Mouse (Mus musculus) yolk sac, embryonic 10.5 days (tissue): ENCODE results near the gene Glrx5.

Experiments used
- DNase-seq: peaks from one replicate; pipeline ENCODE4 v3.0.0-alpha.2; 2017; ENCODE audit warnings: low spot score

Gene Glrx5

DNA sequence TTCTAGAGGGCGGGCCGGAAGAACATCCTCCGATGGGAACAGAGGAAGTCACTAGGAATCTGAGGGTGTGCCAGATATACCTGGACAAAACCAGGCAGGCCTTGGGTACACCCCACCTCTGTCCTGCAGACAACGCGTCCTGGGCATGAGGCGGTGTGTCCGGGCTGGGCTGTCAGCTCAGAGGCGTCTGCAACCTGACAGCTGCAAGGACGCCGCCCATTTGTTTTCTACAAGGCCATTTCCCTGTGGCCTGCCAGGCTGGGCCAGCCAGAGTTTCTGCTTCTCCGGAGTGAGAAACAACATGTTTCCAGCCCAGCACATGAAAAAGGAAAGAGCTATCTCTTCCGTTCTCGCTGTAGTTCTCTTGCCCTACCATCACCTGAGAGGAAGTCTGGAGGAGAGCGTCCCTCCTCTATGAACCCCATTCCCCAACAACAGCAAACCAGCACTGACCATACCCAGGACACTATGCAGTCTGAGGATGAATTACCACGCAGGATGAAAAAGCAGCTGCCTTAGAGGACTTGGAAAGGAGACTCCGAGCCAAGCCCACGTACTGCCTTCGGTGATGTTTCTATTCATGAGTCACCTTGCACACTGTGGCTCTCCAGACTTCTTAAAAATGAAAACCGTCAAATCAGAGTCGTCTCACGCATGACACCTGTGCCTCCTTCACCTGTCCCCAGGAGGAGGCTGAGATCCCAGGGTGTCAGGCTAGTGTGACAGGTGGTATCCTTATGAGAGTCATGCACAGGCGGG lies 27.4 kb upstream of the Glrx5 start:
- DNase-seq: no peak

DNA sequence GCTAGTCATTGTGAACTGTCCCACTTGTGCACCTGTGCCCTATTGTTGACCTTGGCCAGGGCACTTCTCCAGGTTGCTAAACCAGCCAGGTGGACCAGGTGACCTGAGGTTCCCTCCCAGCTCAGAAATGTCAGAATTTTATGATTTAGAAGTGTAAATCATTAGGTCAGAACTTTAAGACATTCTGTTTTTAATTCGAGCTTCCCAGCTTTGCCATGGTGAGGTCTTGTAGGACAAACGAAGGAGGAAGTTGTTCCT lies 26.8 kb upstream of the Glrx5 start:
- DNase-seq: no peak

DNA sequence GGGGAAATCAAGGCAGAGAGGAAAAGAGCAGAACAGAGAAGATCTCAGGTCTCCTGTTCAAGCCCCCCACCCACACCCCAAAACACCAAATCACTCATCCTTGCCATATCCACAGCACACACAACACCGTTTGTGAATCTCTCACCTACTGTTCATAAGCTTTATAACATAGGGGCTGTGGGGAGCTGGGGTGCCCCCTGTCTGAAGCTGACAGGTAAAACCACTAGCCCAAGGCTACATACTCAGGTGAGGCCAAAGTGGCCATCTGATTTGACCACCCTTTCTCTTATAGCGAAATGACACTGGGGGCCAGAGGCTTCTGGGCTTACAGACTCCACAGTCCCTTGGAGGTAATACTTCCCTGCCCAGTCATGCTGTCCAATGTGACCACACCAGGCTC lies 24.3 kb upstream of the Glrx5 start:
- no peak for DNase-seq

DNA sequence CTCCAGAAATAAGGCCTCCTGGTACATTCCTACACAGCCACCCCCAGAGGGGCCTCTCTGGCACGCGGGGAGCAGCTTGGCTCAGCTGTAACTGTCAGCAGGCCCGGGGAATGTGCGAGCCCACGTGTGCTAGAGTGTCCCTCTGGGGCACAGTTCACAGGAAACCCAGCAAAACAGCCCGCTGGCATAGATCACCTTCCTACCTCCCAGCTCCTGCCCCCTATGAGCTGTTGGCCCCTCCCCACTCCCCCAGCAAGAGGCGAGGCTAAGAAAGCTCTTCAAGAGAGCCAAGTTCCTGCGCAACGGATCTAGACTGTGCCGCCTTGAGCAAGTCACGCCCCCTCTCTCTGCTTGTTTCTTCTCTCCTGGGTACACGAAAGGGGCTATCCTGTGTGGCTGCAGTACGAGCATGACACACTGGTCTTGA lies 23.7 kb upstream of the Glrx5 start:
- no peak for DNase-seq

DNA sequence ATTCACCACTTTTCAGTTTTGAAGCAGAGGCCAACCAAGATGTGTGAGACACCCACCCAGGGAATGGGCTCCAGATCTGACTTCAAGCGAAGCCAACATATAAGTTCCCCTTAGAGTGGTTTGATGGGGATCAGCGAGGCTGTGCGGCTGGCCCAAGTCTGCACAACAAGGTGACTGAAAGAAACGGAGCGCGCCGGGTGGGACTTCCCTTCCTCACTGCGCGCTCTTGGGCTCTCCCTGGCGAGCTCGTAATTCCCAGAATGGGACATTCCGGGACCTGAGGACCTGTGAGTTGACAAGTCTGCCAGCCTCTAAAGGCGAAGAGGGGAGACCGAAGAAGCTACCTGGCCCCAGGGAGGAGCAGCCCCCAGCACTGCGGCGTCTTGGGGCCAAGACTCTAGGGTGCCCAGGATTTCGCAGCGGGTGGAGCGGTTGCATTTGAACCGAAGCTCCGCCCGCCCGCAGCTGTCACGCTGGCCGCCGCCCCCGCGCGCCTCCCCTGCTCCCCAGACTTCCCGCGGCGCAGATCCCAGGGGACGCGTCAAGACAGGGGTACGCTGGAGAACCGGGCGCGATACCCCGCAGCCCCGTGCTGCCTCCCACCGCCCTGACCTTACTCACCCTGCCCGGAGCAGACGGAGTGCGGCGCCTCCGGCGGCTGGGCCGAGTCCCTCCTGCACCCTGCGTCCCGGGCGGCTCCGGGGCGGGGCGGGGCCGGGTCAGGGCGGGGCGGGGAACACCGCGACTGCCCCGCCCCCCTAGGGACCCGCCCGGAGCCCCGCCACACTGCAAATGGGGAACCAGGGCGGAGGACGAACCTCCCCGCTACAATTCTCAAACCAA lies 22.9 kb upstream of the Glrx5 start, which contains the start of gene Syne3:
Gene Syne3, minus strand, starts transcription at position 440 of the 843 bp plus-strand sequence.
- DNase-seq: peak; percentile 78

DNA sequence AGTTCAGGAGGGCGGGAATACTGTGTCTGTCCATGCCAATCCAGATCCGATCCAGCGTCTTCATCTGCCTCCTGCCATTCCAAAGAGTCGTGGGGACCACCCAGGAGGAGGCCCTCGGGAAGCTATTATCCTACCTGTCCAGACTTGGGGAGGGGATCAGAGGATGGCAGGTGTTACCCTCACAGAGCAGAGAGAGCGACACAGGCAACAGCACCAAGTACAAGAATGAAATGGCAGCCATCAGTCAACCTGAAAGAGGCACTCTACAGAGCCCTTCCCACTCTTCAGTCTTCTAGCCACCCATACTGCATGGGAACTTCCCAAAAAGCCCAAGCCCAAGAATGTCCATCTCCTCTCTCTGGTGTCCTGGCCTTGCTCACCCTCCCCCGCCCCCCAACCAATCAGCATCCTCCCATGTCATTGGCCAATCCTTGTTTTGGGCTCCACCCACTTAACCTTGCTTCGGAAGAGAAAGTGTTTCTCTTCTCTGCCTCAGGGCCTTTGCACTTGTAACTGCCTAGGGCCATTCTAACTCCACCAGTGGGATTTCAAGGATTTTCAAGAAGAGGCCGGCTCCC lies 22.2 kb upstream of the Glrx5 start:
- no peak for DNase-seq

DNA sequence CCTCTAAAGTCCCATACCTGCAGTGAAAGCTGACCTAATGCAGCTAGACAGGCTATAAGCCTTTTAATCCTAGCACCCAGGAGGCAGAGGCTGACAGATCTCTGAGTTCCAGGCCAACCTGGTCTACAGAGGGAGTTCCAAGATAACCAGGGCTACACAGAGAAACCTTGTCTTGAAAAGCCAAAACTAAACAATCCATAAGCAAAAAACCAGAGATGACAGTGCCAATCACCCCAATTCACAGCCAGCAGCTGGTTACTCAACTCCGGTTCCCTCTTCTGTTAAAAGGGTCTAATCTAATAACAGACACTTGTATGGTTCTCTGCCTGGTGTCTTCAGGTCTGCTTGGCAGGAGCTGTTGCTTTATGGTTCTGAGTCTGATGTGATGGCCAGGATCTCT lies 20.9 kb upstream of the Glrx5 start:
- no peak for DNase-seq

DNA sequence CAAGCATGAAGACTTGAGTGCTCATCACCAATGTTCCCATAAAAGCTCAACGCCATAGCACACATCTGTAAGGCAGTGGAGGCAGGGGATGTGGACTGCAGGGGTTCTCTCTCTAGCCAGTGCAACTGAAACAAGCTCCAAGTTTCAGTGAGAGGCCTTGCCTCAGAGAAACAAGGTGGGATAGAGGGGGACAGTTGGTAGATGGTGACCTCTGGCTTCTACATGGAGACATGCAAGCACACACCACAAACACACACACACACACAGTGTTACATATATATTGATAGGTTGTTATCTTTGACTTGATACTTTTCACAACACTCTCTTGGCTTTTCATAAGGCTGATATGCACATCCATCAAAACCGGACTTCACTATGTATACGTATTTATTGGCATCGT lies 20.2 kb upstream of the Glrx5 start:
- no peak for DNase-seq

DNA sequence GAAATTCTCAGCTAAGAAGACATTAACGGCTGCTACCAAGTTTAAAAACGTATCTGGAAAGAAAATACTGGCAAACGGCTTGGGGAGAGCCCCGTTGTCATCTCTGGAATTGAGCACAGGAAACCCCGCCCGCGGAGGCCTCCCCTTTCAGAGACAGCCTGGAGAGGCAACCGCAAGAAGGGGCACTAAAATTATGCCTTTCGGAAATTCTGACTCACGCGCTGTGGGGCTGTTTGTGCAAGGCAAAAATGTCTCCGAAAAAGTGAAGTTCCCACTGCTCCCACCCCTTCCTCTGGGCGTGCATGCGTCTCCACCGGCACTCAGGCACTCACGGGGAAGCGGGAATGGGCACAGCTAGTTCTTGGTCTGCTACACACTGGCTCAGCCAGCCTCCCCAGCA lies 19.4 kb upstream of the Glrx5 start:
- DNase-seq: no peak

DNA sequence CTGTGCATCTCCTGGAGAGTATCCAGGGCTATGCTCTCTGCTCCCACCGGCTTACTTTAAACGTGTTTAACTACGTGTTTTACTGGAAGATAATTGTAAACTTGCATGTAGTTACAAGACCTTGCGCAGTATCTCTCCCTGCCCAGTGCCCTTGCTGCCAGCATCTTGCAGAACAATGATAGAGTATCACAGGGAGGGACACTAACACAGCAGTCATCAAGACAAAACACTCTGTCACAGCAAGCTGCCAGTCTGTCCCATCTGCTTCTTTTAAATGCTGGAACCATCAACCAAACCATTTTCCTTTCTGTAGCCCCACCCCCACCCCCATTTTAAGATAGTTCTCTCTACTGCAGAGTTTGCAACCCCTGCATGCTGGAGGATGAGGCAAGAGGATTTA lies 16.3 kb upstream of the Glrx5 start:
- no peak for DNase-seq

DNA sequence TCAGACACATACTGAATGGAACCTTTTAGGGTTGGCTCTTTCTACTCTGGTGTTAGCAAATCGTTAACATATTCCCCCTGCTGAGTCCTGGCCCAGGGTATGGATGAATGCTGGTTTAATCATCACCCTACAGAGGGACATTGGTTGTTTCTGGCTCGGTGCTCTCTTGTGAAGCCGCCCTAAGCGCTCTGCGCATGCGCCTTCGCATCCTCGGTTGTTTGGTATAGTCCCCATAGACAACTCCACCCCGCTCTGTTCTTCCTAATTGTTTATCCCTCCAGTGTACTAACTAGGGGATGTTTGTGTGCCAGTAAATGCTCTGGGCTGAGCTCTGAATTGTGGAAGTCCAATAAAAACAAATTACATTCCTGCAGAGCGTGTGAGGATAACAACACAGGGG lies 15.8 kb upstream of the Glrx5 start:
- DNase-seq: no peak

DNA sequence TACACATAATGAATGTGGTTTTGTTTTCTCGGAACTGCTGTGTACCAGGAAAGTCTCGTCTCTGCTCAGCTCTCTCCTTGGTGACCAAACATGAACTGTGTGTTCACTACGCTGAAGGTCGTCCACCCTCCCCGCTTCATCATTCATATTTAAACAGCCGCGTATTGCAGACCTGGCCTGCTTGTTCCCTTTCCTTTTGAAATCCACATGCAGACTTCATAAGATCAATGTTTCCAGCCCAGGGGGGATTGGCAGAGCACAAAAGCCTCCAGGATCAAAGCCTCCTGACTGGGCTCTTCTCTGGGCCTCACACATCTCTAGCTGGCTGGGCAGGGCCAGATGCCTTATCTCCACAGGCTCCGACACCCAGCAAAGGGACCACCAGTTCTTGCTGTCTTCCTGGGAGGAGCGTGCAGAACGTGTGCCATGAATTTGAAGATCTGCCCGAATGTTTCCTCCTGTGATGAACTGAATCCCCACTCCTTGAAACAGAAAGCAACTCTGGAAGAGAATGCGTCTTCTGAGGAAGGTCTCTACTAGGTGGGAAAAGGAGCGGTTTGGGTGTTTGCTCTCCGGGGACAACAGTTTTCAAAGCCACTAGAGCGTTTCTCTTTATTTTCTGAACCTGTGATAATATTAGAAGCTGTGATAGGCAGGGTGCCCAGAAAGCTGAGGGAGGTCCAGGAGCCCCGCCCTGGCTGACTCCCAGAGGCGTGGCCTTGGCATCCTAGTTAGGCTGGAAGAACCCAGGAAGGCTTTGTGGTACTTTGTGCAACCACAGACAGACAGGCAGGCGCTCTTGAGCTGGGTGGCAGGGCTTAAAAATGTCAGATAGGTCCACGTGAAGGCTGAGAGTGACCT lies 12.9 kb upstream of the Glrx5 start:
- no peak for DNase-seq

DNA sequence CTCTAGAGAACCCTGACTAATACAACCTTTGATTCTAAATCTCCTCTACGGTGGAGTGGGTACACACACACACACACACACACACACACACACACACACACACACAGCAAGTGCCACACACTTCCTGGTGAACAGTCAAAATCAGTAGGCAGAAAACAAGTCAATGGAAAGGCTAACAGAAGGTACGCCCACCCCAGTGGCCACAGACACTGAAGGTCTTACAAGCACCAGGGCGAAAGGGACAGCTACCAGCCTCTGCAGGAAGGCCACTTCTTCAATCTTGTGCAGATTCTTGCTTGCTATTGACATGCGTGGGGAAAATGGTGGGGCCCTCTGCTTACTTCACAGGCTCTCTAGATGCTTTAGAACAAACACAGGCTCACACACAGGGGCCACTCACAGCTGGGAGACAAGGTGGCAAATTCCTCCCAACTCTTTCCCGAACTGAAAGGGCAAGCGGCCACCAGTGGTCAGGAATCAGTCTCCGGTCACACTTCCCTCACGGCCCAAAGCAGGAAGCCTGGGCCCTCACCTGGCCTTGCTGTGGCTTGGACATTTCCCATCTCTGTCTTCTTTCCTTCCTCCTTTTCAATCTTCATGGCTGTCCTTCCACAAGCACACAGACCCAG lies 10.9 kb upstream of the Glrx5 start:
- no peak for DNase-seq

DNA sequence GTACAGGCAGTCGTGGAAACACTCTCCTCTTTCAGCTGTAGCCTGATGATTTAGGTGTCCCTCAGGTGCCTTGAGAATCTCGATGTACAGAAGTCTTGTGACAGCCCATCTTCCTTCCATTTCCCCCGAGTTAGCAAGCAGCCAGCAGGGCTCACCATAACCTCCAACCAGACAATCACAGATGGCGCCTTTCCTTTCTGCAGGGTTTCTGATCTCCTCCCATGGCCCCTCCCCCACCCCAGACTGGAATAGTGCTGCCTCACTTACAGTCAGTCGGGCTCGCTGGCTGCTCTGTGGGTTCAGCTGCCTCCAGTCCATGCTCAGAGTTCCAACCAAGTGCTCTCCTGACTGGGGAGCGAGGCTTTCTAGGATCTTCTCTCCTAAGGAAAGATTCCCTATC lies 10.3 kb upstream of the Glrx5 start:
- DNase-seq: no peak

DNA sequence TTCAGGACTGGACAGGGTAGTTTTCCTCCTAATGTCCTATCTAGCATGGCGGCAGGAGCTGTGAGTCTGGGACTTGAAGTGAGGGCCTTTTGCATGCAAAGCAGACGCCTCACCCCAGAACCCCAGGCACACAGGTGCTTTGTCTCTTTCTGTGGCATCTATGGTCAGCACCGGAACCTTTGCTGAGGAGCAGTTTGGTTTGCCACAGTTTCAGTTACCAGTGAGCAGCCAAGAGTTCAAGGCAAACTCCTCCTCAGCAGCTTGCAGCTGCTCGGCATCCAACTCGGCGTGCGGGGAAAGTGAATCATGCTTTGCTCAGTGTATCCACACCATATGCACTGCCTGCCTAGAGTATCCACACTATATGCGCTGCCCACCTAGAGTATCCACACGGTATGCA lies 9.7 kb upstream of the Glrx5 start:
- no peak for DNase-seq

DNA sequence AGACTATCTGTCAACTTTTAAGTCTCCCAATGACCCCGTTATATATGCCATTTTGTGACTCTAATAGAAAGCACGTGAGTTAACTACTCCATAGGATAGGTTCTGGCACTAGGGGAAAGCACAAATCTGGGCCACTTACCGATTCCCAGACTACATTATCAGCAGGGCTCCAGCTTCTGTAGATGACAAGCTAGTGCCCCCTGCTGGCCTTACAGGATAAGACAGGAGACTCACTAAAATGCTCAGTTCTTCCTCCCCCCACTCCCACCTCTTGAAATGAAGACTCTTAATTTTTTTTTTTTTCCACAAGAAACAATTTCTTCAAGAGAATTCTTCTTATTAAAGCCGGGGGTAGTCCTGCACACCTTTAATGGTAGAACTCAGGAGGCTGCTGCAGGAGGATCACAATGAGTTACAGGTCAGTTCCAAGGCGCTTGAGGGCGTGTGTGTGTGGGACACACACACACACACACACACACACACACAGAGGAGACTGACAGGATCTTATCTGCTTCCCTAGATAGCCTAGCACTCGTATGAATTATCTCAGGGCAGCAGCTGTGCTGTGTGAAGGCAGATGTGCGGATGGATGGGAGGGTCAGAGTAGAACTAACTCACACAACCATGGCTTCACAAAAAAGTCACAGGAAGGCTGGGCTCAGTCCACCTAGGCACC lies 7.1 kb upstream of the Glrx5 start:
- no peak for DNase-seq

DNA sequence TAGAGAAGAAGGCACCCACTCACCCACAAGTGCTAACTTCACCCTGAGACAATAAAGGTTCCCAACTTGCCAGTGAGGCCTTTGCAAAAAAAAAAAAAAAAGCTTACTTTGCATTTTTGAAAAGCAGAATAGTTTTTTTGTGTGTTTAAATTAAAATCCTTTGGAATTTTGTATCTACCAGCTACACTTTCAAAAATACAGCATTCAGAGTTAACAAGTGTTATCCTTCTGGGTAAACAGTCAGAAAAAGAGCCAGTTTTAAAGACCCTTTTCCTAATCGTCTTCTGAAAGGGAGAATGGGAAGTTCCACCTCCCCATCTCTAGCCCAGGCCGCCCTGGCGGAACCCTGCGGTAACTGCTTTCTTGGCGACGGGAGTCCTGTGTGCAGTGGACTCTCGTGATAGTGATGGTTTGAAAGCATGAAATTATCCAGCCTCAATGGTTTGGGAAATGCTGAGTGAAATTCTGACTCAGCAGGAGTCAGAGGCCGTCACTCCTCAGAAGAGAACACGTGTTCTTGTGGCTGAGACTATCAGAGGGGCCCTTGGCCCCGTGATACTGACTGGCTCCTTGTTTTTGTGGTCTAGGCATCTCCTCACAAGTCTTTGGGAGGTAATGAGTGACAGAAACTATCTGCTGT lies 6.4 kb upstream of the Glrx5 start:
- no peak for DNase-seq

DNA sequence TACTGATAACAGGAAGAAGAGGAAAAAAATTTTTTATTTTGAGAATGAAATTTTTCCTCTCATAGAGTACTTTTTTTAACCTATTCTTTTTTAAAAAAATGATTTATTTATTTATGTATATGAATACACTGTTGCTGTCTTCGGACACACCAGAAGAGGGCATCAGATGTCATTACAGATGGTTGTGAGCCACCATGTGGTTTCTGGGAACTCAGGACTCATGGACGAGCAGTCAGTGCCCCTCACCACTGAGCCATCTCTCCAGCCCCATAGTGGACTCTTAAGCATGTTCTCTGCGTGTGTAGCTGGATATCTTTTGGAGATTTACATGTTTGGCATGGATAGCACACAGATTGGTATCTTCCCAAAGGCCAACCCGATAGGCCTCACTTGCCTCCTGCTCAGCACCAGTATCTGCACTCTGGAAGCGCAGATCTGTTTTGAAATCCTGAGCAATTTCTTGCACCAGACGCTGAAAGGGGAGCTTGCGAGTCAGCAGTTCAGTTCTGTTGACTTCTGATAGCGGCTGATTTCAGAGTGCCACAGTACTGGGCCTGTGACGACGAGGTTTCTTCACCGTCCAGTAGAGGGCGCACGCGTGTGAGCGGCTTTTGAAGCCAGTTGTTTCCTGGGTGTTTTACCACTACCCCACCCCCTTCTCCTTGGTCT lies 5.0 kb upstream of the Glrx5 start:
- peak; percentile 84 for DNase-seq

DNA sequence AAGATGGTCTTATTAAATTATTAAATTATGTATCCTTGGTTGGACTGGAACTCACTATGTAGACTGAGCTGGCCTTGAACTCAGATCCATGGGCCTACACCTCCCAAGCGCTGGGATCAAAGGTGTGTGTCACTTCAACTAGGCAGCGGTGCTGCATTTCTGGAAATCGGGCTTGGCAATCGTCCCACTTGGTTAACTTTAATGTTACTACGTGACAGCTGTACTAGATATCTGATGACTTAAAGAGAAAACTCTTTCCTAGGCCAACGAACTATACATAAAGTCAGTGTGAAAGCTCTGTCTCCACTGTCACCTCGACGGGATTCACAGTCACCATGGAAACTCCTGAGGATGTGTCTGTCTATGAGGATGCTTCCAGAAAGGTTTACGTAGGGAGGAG lies 2.6 kb upstream of the Glrx5 start:
- no peak for DNase-seq
